Mouse (Mus musculus) heart, embryonic 16.5 days (tissue): ENCODE results near the gene Ncaph. TPM values are rescaled to one million over a fixed set of nuclear protein-coding genes. Genes with fewer than 3 reads are reported as not detected.
A peak's percentile ranks its signal among the peaks of the same experiment; 100 is the strongest.

Source experiments
- ATAC-seq: fragments of 200-750 bp; cut with Nextera tagmentation; replicated peaks from 2 replicates; pipeline ENCODE4 v1.8.0; 2017; ENCODE audit warnings: moderate number of reproducible peaks; ENCODE audit not compliant: insufficient read depth, low FRiP score; ENCODE audit errors: extremely low read depth
- H3K27ac ChIP-seq: fragments of 300-500 bp; sonication (generic); 2 replicates; pipeline ENCODE4 v1.5.1; 2014; ENCODE audit warnings: mild to moderate bottlenecking, low read length, control low read depth, moderate library complexity
- H3K27me3 ChIP-seq: fragments of 300-500 bp; sonication (generic); 2 replicates; pipeline ENCODE4 v1.6.1; 2014; ENCODE audit warnings: low read length, mixed read lengths; ENCODE audit not compliant: control insufficient read depth, insufficient read depth
- H3K36me3 ChIP-seq: fragments of 300-500 bp; sonication (generic); 2 replicates; pipeline ENCODE4 v1.6.1; 2014; ENCODE audit not compliant: control insufficient read depth, insufficient read depth
- H3K4me1 ChIP-seq: fragments of 300-500 bp; sonication (generic); 2 replicates; pipeline ENCODE4 v1.6.1; 2014; ENCODE audit warnings: low read length, mixed read lengths; ENCODE audit not compliant: control insufficient read depth, insufficient read depth
- H3K4me2 ChIP-seq: fragments of 300-500 bp; sonication (generic); 2 replicates; pipeline ENCODE4 v1.6.1; 2014; ENCODE audit warnings: low read depth, mild to moderate bottlenecking, control low read depth, low read length
- H3K4me3 ChIP-seq: fragments of 300-500 bp; sonication (generic); 2 replicates; pipeline ENCODE4 v1.5.1; 2014; ENCODE audit warnings: mild to moderate bottlenecking, control low read depth, low read length
- H3K9ac ChIP-seq: fragments of 300-500 bp; sonication (generic); 2 replicates; pipeline ENCODE4 v1.6.1; 2014; ENCODE audit warnings: low read length, control low read depth
- H3K9me3 ChIP-seq: fragments of 300-500 bp; sonication (generic); replicated peaks from 2 replicates; pipeline ENCODE4 v1.6.1; 2016; ENCODE audit warnings: low read length; ENCODE audit not compliant: control insufficient read depth
- WGBS: fragments of 180-500 bp; shearing (Covaris S2); extraction: QIAGEN DNeasy Blood & Tissue Kit; methylation state at CpG from one replicate; pipeline ENCODE4 v1.1.7; 2014; 5-methylcytosine and 5-hydroxymethylcytosine counted together
- polyA plus RNA-seq: library from polyadenylated mRNA; unstranded; fragments of >200 nt; fragmentation: Nextera tagmentation; extraction: Ambion mirVana; gene quantifications from 2 replicates; pipeline ENCODE4 v1.2.1, GENCODE M21; 2015

Gene Ncaph
- polyA plus RNA-seq, 1 experiment from 2014 or later, result 58.2 TPM

DNA sequence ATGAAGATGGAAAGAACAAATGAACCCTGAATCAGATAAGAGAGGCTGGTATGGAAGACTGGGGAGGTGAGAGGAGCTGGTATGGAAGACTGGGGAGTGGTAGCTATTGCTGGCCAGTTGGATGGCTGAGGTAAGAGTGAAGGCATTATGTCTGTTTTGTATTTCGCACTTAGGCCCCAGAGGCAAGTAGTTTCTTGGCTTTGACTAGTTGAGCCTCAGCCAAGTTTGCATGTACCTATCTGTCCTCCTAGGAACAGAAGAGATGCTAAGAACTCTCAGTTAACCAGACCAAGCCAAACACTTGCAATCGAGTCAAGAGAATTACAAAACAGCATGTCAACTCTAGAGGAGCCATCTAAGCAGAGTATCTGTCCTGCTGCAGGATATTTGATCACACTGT is 59.6 kb downstream of the Ncaph start:
- no peak overlapping the region for H3K9ac ChIP-seq
- no peaks in the 10 kb centered on the region for H3K36me3 ChIP-seq
- H3K4me3 ChIP-seq, result no peak overlapping the region
- H3K4me1 ChIP-seq, result peaks cover 10% of the 10 kb centered on the region
- no peak overlapping the region for H3K27ac ChIP-seq
- no peaks in the 10 kb centered on the region for H3K27me3 ChIP-seq
- ATAC-seq, result no peak
- H3K4me2 ChIP-seq, result no peak overlapping the region
- H3K9me3 ChIP-seq, result no peaks in the 10 kb centered on the region
- 88% methylated on average over 2 of the region's 2 CpGs for WGBS

DNA sequence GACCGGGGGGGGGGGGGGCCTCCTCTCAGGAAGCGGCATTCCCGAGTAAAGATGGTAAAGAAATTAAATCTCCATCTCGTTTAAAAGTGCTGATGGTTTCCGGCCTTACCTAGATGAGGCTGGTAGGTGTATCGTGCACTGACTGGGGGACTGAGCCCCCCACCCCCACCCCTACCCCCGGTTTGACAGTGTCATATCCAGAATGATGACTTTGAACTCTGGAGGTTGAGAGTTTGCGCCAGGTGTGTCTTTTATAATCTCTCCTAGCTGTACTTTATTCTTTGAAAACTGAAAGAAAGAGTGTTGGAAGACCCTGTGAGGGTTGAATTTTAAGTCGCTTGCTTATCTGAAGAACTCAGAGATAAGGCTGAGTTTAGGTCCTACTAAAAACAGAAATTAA is 62.9 kb downstream of the Ncaph start:
- Histone ChIP-seq H3K27ac (peak overlapping the region; percentile 63; the same call in 1 of the 2 replicates), H3K36me3 (peaks cover 10% of the 10 kb centered on the region), H3K4me1 (peaks cover 10% of the 10 kb centered on the region), H3K4me2 (peak overlapping the region; percentile 78), H3K27me3 (no peaks in the 10 kb centered on the region), H3K9ac (peak overlapping the region; percentile 81), H3K4me3 (peak overlapping the region; percentile 74), H3K9me3 (no peaks in the 10 kb centered on the region)
- 7% methylated on average over 9 of the region's 9 CpGs for WGBS
- peak; percentile 49 for ATAC-seq

DNA sequence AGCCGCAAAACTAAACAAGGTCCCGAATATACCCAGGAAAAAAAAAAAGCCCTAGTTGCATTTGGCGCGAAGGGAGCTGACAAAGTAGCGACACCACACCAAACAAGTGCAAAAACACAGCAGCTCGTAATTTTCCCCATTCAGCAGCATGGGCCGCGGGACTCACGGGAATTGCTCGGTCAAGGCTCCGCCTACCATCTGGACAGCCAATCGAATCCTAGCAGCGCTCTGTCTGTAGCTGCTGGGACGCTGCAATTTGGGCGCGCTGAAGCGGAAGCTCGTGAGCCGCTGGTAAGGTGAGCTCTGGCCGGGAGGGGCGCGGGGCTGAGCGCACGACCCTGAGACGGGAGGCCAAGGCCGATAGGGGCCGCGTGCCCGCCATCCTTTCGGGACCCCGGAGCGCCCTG is 63.3 kb downstream of the Ncaph start, which contains the start of gene Blvra:
Gene Blvra (plus strand): TSS at position 231 of the 407 bp plus-strand sequence.
- peak within 1 kb of the TSS; percentile 78 for H3K4me2 ChIP-seq
- no peaks in the 10 kb centered on the region for H3K27me3 ChIP-seq
- peaks cover 10% of the 10 kb centered on the region for H3K36me3 ChIP-seq
- peak within 1 kb of the TSS; percentile 74 for H3K4me3 ChIP-seq
- WGBS, result 0% methylated on average over 32 of the region's 32 CpGs
- peak; percentile 99 for ATAC-seq
- peaks cover 10% of the 10 kb centered on the region for H3K4me1 ChIP-seq
- no peaks in the 10 kb centered on the region for H3K9me3 ChIP-seq
- H3K27ac ChIP-seq, result peak within 1 kb of the TSS; percentile 73
- peak within 1 kb of the TSS; percentile 81 for H3K9ac ChIP-seq

DNA sequence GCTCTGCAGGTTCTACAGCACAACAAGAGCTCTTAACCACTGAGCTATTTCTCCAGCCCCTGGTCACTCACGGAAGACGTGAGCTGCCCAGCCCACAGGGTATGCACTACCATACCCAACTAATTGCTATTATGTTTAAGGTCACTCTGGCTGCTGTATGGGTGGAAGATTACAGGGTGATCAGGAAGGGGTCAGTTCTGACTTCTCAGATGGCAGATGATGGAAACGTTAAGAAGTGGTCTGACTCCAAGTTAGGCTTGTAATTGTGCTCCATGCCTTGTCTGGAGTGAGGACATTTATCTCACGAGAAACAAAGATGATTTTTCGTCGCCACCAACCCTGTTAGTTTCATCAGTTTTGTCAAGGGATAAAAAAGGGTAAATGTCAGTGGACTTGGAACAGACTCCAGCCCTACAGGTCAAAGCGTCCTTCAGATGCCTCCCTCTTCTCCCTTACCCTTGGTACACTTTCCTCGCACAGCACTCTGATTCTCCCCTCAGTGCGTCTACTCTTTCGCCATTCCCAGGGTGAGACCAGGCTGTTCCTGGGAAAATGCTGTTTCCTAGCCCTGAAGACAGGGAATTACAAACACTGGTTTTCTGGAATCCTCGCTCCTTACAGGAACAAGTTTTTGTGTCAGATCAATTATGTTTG is 63.8 kb downstream of the Ncaph start:
- peak overlapping the region; percentile 73 for H3K9ac ChIP-seq
- 0 out of 2 replicates have a peak, but pooled peaks have one; percentile 12 for ATAC-seq
- H3K27ac ChIP-seq, result peak overlapping the region; percentile 73
- H3K4me1 ChIP-seq, result peaks cover 10% of the 10 kb centered on the region
- peak overlapping the region; percentile 78 for H3K4me2 ChIP-seq
- no peaks in the 10 kb centered on the region for H3K9me3 ChIP-seq
- peak overlapping the region; percentile 74 for H3K4me3 ChIP-seq
- H3K36me3 ChIP-seq, result peaks cover 10% of the 10 kb centered on the region
- H3K27me3 ChIP-seq, result no peaks in the 10 kb centered on the region
- WGBS, result 19% methylated on average over 11 of the region's 11 CpGs

DNA sequence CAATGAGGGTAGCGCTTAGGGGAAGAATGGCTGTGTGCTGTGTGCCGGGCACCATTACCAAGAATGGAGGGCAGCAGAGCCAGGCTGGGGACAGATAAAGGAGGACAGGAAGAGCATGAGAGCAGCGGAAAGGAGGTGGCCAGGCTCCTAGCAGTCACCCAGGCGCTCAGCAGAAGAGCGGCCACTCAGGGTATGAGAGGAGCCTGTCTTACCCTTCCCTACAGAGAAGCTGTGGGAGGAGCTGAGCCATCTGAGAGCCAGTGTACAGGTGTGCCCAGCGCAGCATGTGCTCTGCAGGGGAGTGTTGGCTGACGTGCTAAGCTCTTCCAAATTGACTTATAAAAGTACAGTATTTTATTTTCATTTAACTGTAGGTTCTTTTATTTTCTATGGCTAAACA is 64.9 kb downstream of the Ncaph start:
- no peaks in the 10 kb centered on the region for H3K27me3 ChIP-seq
- H3K27ac ChIP-seq, result no peak overlapping the region
- peaks cover 10% of the 10 kb centered on the region for H3K36me3 ChIP-seq
- H3K4me2 ChIP-seq, result no peak overlapping the region
- WGBS, result 69% methylated on average over 7 of the region's 7 CpGs
- H3K9me3 ChIP-seq, result no peaks in the 10 kb centered on the region
- peaks cover 10% of the 10 kb centered on the region for H3K4me1 ChIP-seq
- no peak overlapping the region for H3K9ac ChIP-seq
- no peak overlapping the region for H3K4me3 ChIP-seq
- no peak for ATAC-seq

DNA sequence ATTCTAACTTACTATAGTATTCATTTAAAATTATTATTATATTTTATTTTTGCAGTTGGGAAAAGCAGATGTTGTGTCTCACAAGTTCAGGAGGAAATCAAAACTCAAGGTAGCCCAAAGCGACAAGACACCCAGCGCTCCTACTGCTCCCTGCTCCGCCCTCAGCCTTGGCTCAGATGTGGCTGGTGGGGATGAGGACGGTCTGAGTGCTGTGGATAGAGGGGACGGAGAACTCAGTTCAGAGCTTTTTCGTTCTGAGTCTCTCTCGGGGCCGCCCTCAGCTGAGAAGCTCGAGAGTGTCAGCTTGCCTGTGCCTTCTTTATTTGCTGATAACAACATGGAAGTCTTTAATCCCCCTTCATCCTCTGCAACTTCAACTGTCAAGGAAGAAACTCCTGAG is 72.3 kb downstream of the Ncaph start:
- ATAC-seq, result no peak
- H3K36me3 ChIP-seq, result peaks cover 30% of the 10 kb centered on the region

More for the DNA sequence above, 72.3 kb downstream of the Ncaph start:
- Histone ChIP-seq H3K27ac (no peak overlapping the region), H3K4me2 (no peak overlapping the region), H3K4me3 (no peak overlapping the region), H3K27me3 (no peaks in the 10 kb centered on the region), H3K9ac (no peak overlapping the region), H3K4me1 (no peaks in the 10 kb centered on the region), H3K9me3 (no peaks in the 10 kb centered on the region)
- 87% methylated on average over 9 of the region's 9 CpGs for WGBS

Other genes with a start within 250 kb of the Ncaph start
- 41.5 and 43.6 TPM in 2 replicates for gene Sppl2a, start 200.7 kb downstream of the Ncaph start, polyA plus RNA-seq
- gene Ap4e1, start 125.2 kb downstream of the Ncaph start, polyA plus RNA-seq, result 8.1 and 9.2 TPM in 2 replicates
- 42.8 and 48.4 TPM in 2 replicates for gene Blvra, start 63.3 kb downstream of the Ncaph start, polyA plus RNA-seq
- gene Itpripl1, start 9.5 kb upstream of the Ncaph start, polyA plus RNA-seq, result 13.5 and 14.3 TPM in 2 replicates
- gene 1810024B03Rik, start 74.3 kb upstream of the Ncaph start, polyA plus RNA-seq, result 0.93 and 1.2 TPM in 2 replicates
- gene Snrnp200, start 74.4 kb upstream of the Ncaph start, polyA plus RNA-seq, result 40.4 and 41.7 TPM in 2 replicates
- 59.6 and 68.9 TPM in 2 replicates for gene Ciao1, start 113.9 kb upstream of the Ncaph start, polyA plus RNA-seq
- gene Tmem127, start 114.0 kb upstream of the Ncaph start, polyA plus RNA-seq, result 20.3 and 23.4 TPM in 2 replicates
- 113 and 115 TPM in 2 replicates for gene Stard7, start 136.3 kb upstream of the Ncaph start, polyA plus RNA-seq
- gene Dusp2, start 202.2 kb upstream of the Ncaph start, polyA plus RNA-seq, result 10.4 and 18.1 TPM in 2 replicates
- not detected in 2 replicates for gene Astl, start 204.7 kb upstream of the Ncaph start, polyA plus RNA-seq
- 1.3 and 1.4 TPM in 2 replicates for gene Adra2b, start 229.3 kb upstream of the Ncaph start, polyA plus RNA-seq